In the genomic region with DNA sequence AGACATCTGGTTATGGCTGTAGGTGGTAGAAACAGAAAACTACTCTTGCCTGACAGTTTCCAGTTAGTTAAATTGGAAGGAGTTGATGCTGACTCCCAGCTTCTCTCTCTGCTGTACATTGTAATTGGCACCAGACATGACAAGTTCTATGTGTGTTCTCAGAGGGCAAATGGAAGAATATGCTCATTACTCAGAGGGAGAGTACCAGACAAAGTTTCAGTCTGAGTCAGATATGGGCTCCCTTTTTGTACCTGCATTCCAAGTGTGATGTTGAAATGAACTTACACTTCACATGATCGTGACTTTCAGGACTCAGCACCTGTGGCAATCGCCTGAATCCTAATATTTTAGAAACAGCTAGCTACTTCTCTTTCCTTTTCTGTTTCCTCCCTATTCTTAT, we compare ENCODE assay signal across 19 mouse cellular contexts.
DNase-seq lines count a peak whose midpoint lies in the region; ATAC-seq and TF ChIP-seq lines count a peak whose summit lies in the region.
"Had no signal": no experiment of that assay in that cellular context is flagged by ENCODE, and none has a peak within 500 bp of the region (broad histone marks: within the 10 kb centered on the region; RNA-seq: fewer than 3 reads in every experiment).

No protein-coding gene starts in this region.

- no peak for TF ChIP-seq RAD21 in CH12.LX (IDR thresholded peaks at IDR 0.05; ENCODE audit: low read depth, low read length)

- H3K9ac ChIP-seq in lung, postnatal 0 days (replicated peaks; ENCODE audit: low read depth) = no peak overlapping the region
- H3K9ac ChIP-seq in CH12.LX (ENCODE audit: insufficient read depth, low read depth) = no peak overlapping the region

- H3K4me2 ChIP-seq in lung, postnatal 0 days (replicated peaks; ENCODE audit: low read depth, low read length) = no peak overlapping the region
- no peak overlapping the region for H3K4me2 ChIP-seq in CH12.LX (ENCODE audit: insufficient read depth, low read depth, poor library complexity, severe bottlenecking)

- TF ChIP-seq EP300 in lung, postnatal 0 days (IDR thresholded peaks at IDR 0.05) = no peak
- TF ChIP-seq EP300 in CH12.LX (IDR thresholded peaks at IDR 0.05; ENCODE audit: low read length) = peak; percentile 81

- no peak for ATAC-seq in lung, postnatal 0 days
- ATAC-seq: activated CD4-positive, CD25-positive, alpha-beta regulatory T cell, adult 4 months; CD4-positive, CD25-positive, alpha-beta regulatory T cell, adult 4 months; Patski had no signal

- no peak for TF ChIP-seq CTCF in lung, postnatal 0 days (IDR thresholded peaks at IDR 0.05)
- TF ChIP-seq CTCF in CH12.LX (conservative IDR thresholded peaks at IDR 0.05 in 1 of 2, IDR thresholded peaks at IDR 0.05 in 1 of 2; ENCODE audit: low read depth in 2 of 2, low read length in 2 of 2) = no peak

- H3K79me2 ChIP-seq in CH12.LX (replicated peaks; ENCODE audit: control insufficient read depth, extremely low read depth, insufficient read depth, poor library complexity, severe bottlenecking) = no peaks in the 10 kb centered on the region

- peak; percentile 2 for DNase-seq in lung, postnatal 0 days (ENCODE audit: low spot score)
- no peak for DNase-seq in lung, postnatal 14 days
- DNase-seq in CH12.LX (ENCODE audit: extremely low read depth) = peak; percentile 53
- no peak for DNase-seq in kidney, postnatal 36 days
- DNase-seq: adrenal gland, adult 2 months; adrenal gland, adult 8-10 months; adrenal gland, postnatal 10 days; adrenal gland, postnatal 14 days; adrenal gland, postnatal 25 days; adrenal gland, postnatal 36 days; B cell, adult 2 months; cerebellum, adult 11 months; cerebellum, adult 11-12 months; cerebellum, adult 18-20 months; cerebellum, adult 2 months had no signal

- 74% methylated on average over 2 of the region's 2 CpGs for WGBS in lung, postnatal 0 days

- H3K9me3 ChIP-seq in lung, postnatal 0 days (ENCODE audit: low read length) = no peaks in the 10 kb centered on the region
- H3K9me3 ChIP-seq in CH12.LX (replicated peaks; ENCODE audit: low read length) = no peaks in the 10 kb centered on the region
- H3K9me3 ChIP-seq: G1E had no signal

- H3K4me3 ChIP-seq in lung, postnatal 0 days (ENCODE audit: low read depth, low read length) = no peak overlapping the region
- H3K4me3 ChIP-seq in CH12.LX (replicated peaks in 1 of 3; ENCODE audit: low read depth in 2 of 3, low read length in 2 of 3, poor library complexity in 1 of 3) = no peak overlapping the region

- in situ Hi-C loops in CH12.LX (cut with MboI; ENCODE audit: low pct_ligation_motif_present, low pct_unique_long_range_greater_than_20kb, low sequenced_read_pairs) = no loop called here

- dilution Hi-C loops in CH12.LX (cut with MboI; ENCODE audit: extremely low pct_ligation_motif_present, extremely low pct_unique_long_range_greater_than_20kb, low sequenced_read_pairs) = no loop called here

- no peaks in the 10 kb centered on the region for H3K36me3 ChIP-seq in lung, postnatal 0 days (ENCODE audit: insufficient read depth, low read length)
- no peaks in the 10 kb centered on the region for H3K36me3 ChIP-seq in CH12.LX (replicated peaks in 1 of 2; ENCODE audit: control insufficient read depth in 1 of 2, insufficient read depth in 1 of 2, low read length in 1 of 2)
- H3K36me3 ChIP-seq: G1E had no signal

- H3K27me3 ChIP-seq in lung, postnatal 0 days (replicated peaks; ENCODE audit: insufficient read depth, low read length) = no peaks in the 10 kb centered on the region
- no peaks in the 10 kb centered on the region for H3K27me3 ChIP-seq in CH12.LX (replicated peaks)
- H3K27me3 ChIP-seq: Patski had no signal

- H3K27ac ChIP-seq in lung, postnatal 0 days (ENCODE audit: low read length) = no peak overlapping the region
- H3K27ac ChIP-seq in CH12.LX (ENCODE audit: insufficient read depth, low read depth) = no peak overlapping the region

- TF ChIP-seq POLR2A in CH12.LX (IDR thresholded peaks at IDR 0.05; ENCODE audit: low read depth, low read length) = no peak

- no peaks in the 10 kb centered on the region for H3K4me1 ChIP-seq in lung, postnatal 0 days (ENCODE audit: insufficient read depth, low read depth, low read length)
- H3K4me1 ChIP-seq in CH12.LX (ENCODE audit: control insufficient read depth in 1 of 2, insufficient read depth in 2 of 2) = peaks cover 0 to 8% of the 10 kb centered on the region in 2 experiments; a peak in 1 of 4 replicates

TF ChIP-seq in CH12.LX, 34 proteins besides CTCF, POLR2A, EP300 and RAD21:
- no peak for TF ChIP-seq GABPA (IDR thresholded peaks at IDR 0.05; ENCODE audit: insufficient replicate concordance, low read depth, low read length)
- no peak for TF ChIP-seq NRF1 (IDR thresholded peaks at IDR 0.05; ENCODE audit: low read depth, low read length)
- TF ChIP-seq USF2 (conservative IDR thresholded peaks at IDR 0.05; ENCODE audit: low read depth, low read length) = no peak
- peak; percentile 39 for TF ChIP-seq ETS1 (conservative IDR thresholded peaks at IDR 0.05; ENCODE audit: low read depth, low read length)
- no peak for TF ChIP-seq MAZ (IDR thresholded peaks at IDR 0.05; ENCODE audit: low read depth, low read length)
- TF ChIP-seq ZNF384 (IDR thresholded peaks at IDR 0.05; ENCODE audit: low read depth, low read length) = no peak
- TF ChIP-seq TCF12 (IDR thresholded peaks at IDR 0.05; ENCODE audit: low read depth, low read length) = no peak
- TF ChIP-seq MAX (IDR thresholded peaks at IDR 0.05; ENCODE audit: low read length) = no peak
- no peak for TF ChIP-seq JUN (IDR thresholded peaks at IDR 0.05; ENCODE audit: insufficient read depth, low read depth, low read length)
- no peak for TF ChIP-seq KAT2A (IDR thresholded peaks at IDR 0.05; ENCODE audit: insufficient replicate concordance, low read length)
- peak; percentile 83 for TF ChIP-seq IRF4 (IDR thresholded peaks at IDR 0.05; ENCODE audit: low read depth, low read length)
- no peak for TF ChIP-seq UBTF (IDR thresholded peaks at IDR 0.05; ENCODE audit: low read depth, low read length)
- TF ChIP-seq PAX5 (IDR thresholded peaks at IDR 0.05; ENCODE audit: low read length) = no peak
- no peak for TF ChIP-seq MEF2A (IDR thresholded peaks at IDR 0.05; ENCODE audit: borderline replicate concordance, low read depth, low read length)
- peak; percentile 13; the same call in 1 of the 2 replicates for TF ChIP-seq BHLHE40 (IDR thresholded peaks at IDR 0.05; ENCODE audit: low read depth, low read length)
- TF ChIP-seq RCOR1 (conservative IDR thresholded peaks at IDR 0.05; ENCODE audit: low read depth, low read length) = no peak
- peak; percentile 77; the same call in 1 of the 2 replicates for TF ChIP-seq JUND (conservative IDR thresholded peaks at IDR 0.05; ENCODE audit: low read depth, low read length)

Comparison
In these comparisons a context has a peak if more than half of its experiments do, and no peak if none do; other contexts are left out.
1. DNase-seq: peak in lung, postnatal 0 days (single experiment) and CH12.LX (single experiment); none in lung, postnatal 14 days (single experiment) and kidney, postnatal 36 days (0 of 2).